Mouse (Mus musculus) embryo, embryonic 10 days (tissue): ENCODE measurements around the gene Gtpbp4.
"Not testable (repeated sequence)": the region's sequence is repeated elsewhere in the genome, so short reads cannot be mapped to it uniquely, and the experiment has no call there.

Experiments
- DNase-seq: peaks from one replicate; pipeline ENCODE4 v3.0.0-alpha.2; 2015; ENCODE audit warnings: low spot score

Gtpbp4 gene

GRCm38 (mm10) chr13:8972369-8972768, 23.5 kb downstream of the Gtpbp4 start:
- DNase-seq, result no peak

- no peak for DNase-seq
Observed at GRCm38 (mm10) chr13:8967742-8968141, 28.1 kb downstream of the Gtpbp4 start.

GRCm38 (mm10) chr13:8965224-8965623, 30.7 kb downstream of the Gtpbp4 start:
- DNase-seq, result no peak

GRCm38 (mm10) chr13:8962266-8962665, 33.6 kb downstream of the Gtpbp4 start:
- DNase-seq, result not testable (repeated sequence)

GRCm38 (mm10) chr13:8961128-8961888, 34.6 kb downstream of the Gtpbp4 start:
- DNase-seq, result not testable (repeated sequence)

- not testable (repeated sequence) for DNase-seq
Observed at GRCm38 (mm10) chr13:8959554-8959953, 36.3 kb downstream of the Gtpbp4 start.

GRCm38 (mm10) chr13:8959058-8959457, 36.8 kb downstream of the Gtpbp4 start:
- not testable (repeated sequence) for DNase-seq

GRCm38 (mm10) chr13:8956873-8957272, 39.0 kb downstream of the Gtpbp4 start:
- not testable (repeated sequence) for DNase-seq

GRCm38 (mm10) chr13:8955127-8955526, 40.8 kb downstream of the Gtpbp4 start:
- not testable (repeated sequence) for DNase-seq

- not testable (repeated sequence) for DNase-seq
Observed at GRCm38 (mm10) chr13:8952563-8952962, 43.3 kb downstream of the Gtpbp4 start, which contains the start of gene Idi2. Idi2 (plus strand) TSS chr13:8952863.

- not testable (repeated sequence) for DNase-seq
Observed at GRCm38 (mm10) chr13:8948131-8948530, 47.8 kb downstream of the Gtpbp4 start, which contains the start of gene Gm9745. Gm9745 (minus strand) TSS chr13:8948231.

- DNase-seq, result not testable (repeated sequence)
Observed at GRCm38 (mm10) chr13:8943828-8944227, 52.1 kb downstream of the Gtpbp4 start.

GRCm38 (mm10) chr13:8941701-8942100, 54.2 kb downstream of the Gtpbp4 start:
- DNase-seq, result not testable (repeated sequence)

GRCm38 (mm10) chr13:8941110-8941509, 54.8 kb downstream of the Gtpbp4 start:
- DNase-seq, result not testable (repeated sequence)

- DNase-seq, result not testable (repeated sequence)
Observed at GRCm38 (mm10) chr13:8937611-8938140, 58.2 kb downstream of the Gtpbp4 start.

- no peak for DNase-seq
Observed at GRCm38 (mm10) chr13:8933499-8933898, 62.4 kb downstream of the Gtpbp4 start.
